Mouse (Mus musculus) hindbrain, embryonic 11.5 days (tissue): ENCODE data around the gene Wdr25. TPM values are rescaled to one million over a fixed set of nuclear protein-coding genes. Genes with fewer than 3 reads are reported as not detected.

ENCODE experiments used
- ATAC-seq: fragments of 200-750 bp; cut with Nextera tagmentation; 2 replicates; pipeline ENCODE4 v1.8.0; 2017; ENCODE audit warnings: mild to moderate bottlenecking, moderate TSS enrichment, moderate library complexity; ENCODE audit not compliant: low FRiP score
- DNase-seq: peaks from one replicate; pipeline ENCODE4 v3.0.0-alpha.2; 2015; ENCODE audit warnings: low spot score
- H3K27ac ChIP-seq: fragments of 300-500 bp; sonication (generic); 2 replicates; pipeline ENCODE4 v1.5.1; 2014; ENCODE audit warnings: mild to moderate bottlenecking, low read depth, low read length
- H3K27me3 ChIP-seq: fragments of 300-500 bp; sonication (generic); 2 replicates; pipeline ENCODE4 v1.6.1; 2014; ENCODE audit warnings: mild to moderate bottlenecking, low read length, moderate library complexity, mixed read lengths; ENCODE audit not compliant: control insufficient read depth, insufficient read depth
- H3K36me3 ChIP-seq: fragments of 300-500 bp; sonication (generic); 2 replicates; pipeline ENCODE4 v1.6.1; 2014; ENCODE audit warnings: mild to moderate bottlenecking, low read length, moderate library complexity, mixed read lengths; ENCODE audit not compliant: control insufficient read depth, insufficient read depth
- H3K4me1 ChIP-seq: fragments of 300-500 bp; sonication (generic); replicated peaks from 2 replicates; pipeline ENCODE4 v1.6.1; 2014; ENCODE audit warnings: low read length, mixed read lengths; ENCODE audit not compliant: control insufficient read depth, insufficient read depth
- H3K4me2 ChIP-seq: fragments of 300-500 bp; sonication (generic); replicated peaks from 2 replicates; pipeline ENCODE4 v1.6.1; 2014; ENCODE audit warnings: mild to moderate bottlenecking, low read depth, low read length
- H3K4me3 ChIP-seq: fragments of 300-500 bp; sonication (generic); 2 replicates; pipeline ENCODE4 v1.5.1; 2014; ENCODE audit warnings: low read depth, low read length
- H3K9ac ChIP-seq: fragments of 300-500 bp; sonication (generic); 2 replicates; pipeline ENCODE4 v1.6.1; 2014; ENCODE audit warnings: low read depth, low read length
- H3K9me3 ChIP-seq: fragments of 300-500 bp; sonication (generic); 2 replicates; pipeline ENCODE4 v1.6.1; 2016; ENCODE audit warnings: low read length; ENCODE audit not compliant: control insufficient read depth
- WGBS: fragments of 180-500 bp; shearing (Covaris S2); extraction: QIAGEN DNeasy Blood & Tissue Kit; methylation state at CpG from one replicate; pipeline ENCODE4 v1.1.7; 2014; 5-methylcytosine and 5-hydroxymethylcytosine counted together
- polyA plus RNA-seq: library from polyadenylated mRNA; unstranded; fragments of >200 nt; fragmentation: Nextera tagmentation; extraction: Ambion mirVana; gene quantifications from 2 replicates; pipeline ENCODE4 v1.2.1, GENCODE M21; 2014

Wdr25 gene
- polyA plus RNA-seq, 1 experiment from 2014 or later: 5.4 TPM

DNA sequence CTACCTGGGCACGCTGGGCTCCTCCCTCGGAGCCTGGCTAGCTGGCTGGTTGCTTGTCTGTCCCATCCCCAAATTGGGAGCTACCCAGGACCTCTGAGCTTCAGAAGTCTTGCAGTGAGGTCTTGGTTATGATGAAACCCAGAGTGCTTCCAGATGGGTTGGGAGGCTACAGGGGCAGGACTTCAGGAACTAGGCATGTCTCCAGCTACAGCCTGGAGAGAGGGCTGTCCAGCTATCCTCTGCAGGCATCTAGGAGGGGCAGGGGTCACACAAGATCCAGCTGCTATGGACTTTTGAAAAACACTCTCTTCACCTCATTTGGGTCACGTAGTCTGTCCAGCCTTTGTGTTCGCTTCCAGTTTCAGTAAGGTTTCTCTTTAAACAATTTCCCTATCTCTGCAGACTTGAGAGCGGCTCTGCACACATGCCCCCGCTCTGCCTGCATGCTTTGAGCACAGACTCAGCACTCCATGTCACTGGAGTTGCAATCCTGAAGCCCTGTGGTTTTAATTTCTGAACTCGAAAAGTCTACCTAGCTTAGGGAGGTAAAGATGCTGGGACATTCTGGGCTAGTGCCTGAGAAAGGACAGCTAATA is 35.7 kb upstream of the Wdr25 start:
- H3K9ac ChIP-seq: no peak overlapping the region
- H3K9me3 ChIP-seq: no peaks in the 10 kb centered on the region
- DNase-seq (no peak), ATAC-seq (no peak)
- H3K36me3 ChIP-seq: 0 out of 2 replicates have a peak, but pooled peaks cover 4% of the 10 kb centered on the region
- 79% methylated on average over 7 of the region's 7 CpGs for WGBS
- H3K27ac ChIP-seq: no peak overlapping the region
- no peak overlapping the region for H3K4me3 ChIP-seq
- H3K4me2 ChIP-seq: no peak overlapping the region
- no peaks in the 10 kb centered on the region for H3K27me3 ChIP-seq
- no peaks in the 10 kb centered on the region for H3K4me1 ChIP-seq

DNA sequence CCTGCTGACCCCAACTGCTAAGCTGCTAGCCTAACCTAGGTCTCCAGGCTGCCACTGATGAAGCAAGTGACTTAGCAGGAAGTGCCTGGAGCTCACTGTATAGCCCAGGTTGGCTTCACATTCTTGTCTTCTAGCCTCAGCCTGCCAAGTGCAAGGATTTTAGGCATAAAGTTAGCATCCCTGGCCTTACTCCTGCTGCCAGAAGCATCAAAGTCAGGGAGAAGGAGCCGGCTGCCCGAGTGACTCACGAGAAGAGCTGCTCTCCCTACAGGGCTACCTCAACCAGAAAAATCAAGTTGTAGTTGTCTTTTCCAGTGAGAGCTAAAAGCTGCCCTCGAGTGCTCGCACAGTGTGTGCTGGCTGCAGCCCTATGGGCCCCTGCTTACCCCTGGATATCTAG is 34.9 kb upstream of the Wdr25 start:
- WGBS: 88% methylated on average over 5 of the region's 5 CpGs
- ATAC-seq (no peak), DNase-seq (no peak)
- Histone ChIP-seq H3K27ac (no peak overlapping the region), H3K9me3 (no peaks in the 10 kb centered on the region), H3K9ac (no peak overlapping the region), H3K4me2 (no peak overlapping the region), H3K4me3 (no peak overlapping the region), H3K4me1 (no peaks in the 10 kb centered on the region), H3K27me3 (no peaks in the 10 kb centered on the region), H3K36me3 (peaks cover 11% of the 10 kb centered on the region; the same call in 1 of the 2 replicates)

DNA sequence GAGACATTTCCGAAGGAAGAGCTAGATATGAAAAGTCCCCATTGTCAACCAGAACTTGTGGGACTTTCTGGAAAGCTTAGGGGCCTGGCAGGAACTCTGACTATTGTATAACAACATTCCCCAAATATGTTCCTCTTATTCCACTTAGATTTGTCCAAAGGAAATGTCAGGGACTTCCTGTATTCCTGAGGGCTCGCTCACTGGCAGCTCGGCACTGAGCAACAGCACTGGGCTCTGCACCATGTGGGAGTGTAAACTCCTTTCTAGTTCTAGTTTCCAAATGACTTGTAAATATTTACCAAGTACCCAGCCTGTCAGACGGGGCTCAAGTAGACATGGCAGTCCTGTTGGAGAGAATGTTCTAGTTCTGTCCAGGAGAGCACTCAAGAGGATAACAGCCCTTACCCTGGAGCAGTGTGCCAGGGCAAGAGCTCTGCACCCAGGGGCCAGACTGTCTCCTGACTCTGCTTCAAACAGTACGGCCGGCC is 28.4 kb upstream of the Wdr25 start:
- Histone ChIP-seq H3K4me3 (no peak overlapping the region), H3K4me1 (no peaks in the 10 kb centered on the region), H3K9me3 (no peaks in the 10 kb centered on the region), H3K27me3 (no peaks in the 10 kb centered on the region), H3K4me2 (no peak overlapping the region), H3K27ac (no peak overlapping the region), H3K36me3 (peaks cover 25% of the 10 kb centered on the region), H3K9ac (no peak overlapping the region)
- WGBS: 92% methylated on average over 6 of the region's 6 CpGs
- DNase-seq (no peak), ATAC-seq (no peak)

DNA sequence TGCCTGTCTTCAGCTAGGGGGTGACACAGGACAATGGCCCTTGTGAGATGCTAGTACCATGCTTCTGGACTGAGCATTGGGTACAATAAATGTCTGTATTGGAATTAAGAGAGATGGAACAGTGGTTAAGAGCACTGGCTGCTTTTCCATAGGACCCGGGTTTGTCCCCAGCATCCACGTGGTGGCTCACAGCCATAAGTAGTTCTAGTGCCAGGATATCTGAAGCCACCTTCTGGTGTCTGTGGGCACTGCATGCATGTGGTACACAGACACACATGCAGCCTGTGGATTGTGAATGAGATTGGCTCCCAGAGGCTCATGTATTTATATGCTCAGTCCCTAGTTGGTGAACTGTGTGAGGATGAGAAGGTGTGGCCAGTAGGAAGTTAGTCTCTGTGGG is 23.9 kb upstream of the Wdr25 start:
- DNase-seq: no peak
- H3K36me3 ChIP-seq: peaks cover 15% of the 10 kb centered on the region

DNA sequence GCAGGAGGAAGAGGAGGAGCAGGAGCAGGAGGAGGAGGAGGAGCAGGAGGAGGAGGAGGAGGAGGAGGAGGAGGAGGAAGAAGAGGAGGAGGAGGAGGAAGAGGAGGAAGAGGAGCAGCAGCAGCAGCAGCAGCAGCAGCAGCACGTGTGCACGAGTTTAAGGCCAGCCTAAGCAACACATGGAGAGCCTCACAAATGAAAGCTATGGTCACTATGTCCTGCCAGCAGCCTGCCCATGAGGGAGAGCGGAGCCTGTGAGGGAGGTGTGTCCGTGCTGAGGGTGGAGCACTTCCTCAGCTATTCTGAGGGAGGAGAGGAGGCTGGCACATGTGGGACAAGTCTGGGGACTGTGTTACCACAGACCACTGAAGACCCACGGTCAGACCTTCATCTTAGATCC is 20.3 kb upstream of the Wdr25 start:
- H3K36me3 ChIP-seq: peaks cover 16% of the 10 kb centered on the region
- no peak for DNase-seq

More for the DNA sequence above, 23.9 kb upstream of the Wdr25 start:
- H3K9me3 ChIP-seq: no peaks in the 10 kb centered on the region
- no peak overlapping the region for H3K27ac ChIP-seq
- no peaks in the 10 kb centered on the region for H3K27me3 ChIP-seq
- H3K4me2 ChIP-seq: no peak overlapping the region
- WGBS: 89% methylated on average over 2 of the region's 2 CpGs
- ATAC-seq: no peak
- H3K4me1 ChIP-seq: no peaks in the 10 kb centered on the region
- H3K4me3 ChIP-seq: no peak overlapping the region
- no peak overlapping the region for H3K9ac ChIP-seq

DNA sequence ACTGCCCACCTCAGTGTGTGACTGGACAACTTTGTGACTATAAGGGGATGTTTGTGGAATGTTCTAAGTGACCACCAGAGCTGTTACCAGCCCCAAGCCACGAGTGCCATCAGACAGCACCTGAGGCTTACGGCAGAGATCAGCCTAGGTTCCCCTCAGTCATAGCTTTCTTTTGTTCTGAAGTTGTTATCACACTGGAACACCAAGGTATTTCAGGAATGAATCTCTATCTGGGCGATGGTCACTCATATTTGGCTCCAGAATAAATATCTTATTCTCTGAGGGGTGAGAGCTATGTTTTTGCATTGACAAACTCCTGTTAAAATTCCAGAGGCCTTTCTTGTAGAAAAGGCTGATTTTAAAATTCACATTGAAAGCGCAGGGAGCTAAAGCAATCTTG is 14.3 kb upstream of the Wdr25 start:
- no peak overlapping the region for H3K4me3 ChIP-seq
- no peak overlapping the region for H3K27ac ChIP-seq
- no peaks in the 10 kb centered on the region for H3K9me3 ChIP-seq
- 94% methylated on average over 4 of the region's 4 CpGs for WGBS
- no peaks in the 10 kb centered on the region for H3K27me3 ChIP-seq
- H3K4me2 ChIP-seq: no peak overlapping the region
- no peaks in the 10 kb centered on the region for H3K4me1 ChIP-seq
- DNase-seq: no peak
- ATAC-seq: no peak
- no peak overlapping the region for H3K9ac ChIP-seq
- H3K36me3 ChIP-seq: peaks cover 10% of the 10 kb centered on the region; the same call in 1 of the 2 replicates

More for the DNA sequence above, 20.3 kb upstream of the Wdr25 start:
- H3K27ac ChIP-seq: no peak overlapping the region
- H3K4me1 ChIP-seq: no peaks in the 10 kb centered on the region
- WGBS: 87% methylated on average over 5 of the region's 5 CpGs
- H3K9me3 ChIP-seq: no peaks in the 10 kb centered on the region
- no peaks in the 10 kb centered on the region for H3K27me3 ChIP-seq
- no peak overlapping the region for H3K4me2 ChIP-seq
- no peak overlapping the region for H3K9ac ChIP-seq
- H3K4me3 ChIP-seq: no peak overlapping the region
- ATAC-seq: no peak

DNA sequence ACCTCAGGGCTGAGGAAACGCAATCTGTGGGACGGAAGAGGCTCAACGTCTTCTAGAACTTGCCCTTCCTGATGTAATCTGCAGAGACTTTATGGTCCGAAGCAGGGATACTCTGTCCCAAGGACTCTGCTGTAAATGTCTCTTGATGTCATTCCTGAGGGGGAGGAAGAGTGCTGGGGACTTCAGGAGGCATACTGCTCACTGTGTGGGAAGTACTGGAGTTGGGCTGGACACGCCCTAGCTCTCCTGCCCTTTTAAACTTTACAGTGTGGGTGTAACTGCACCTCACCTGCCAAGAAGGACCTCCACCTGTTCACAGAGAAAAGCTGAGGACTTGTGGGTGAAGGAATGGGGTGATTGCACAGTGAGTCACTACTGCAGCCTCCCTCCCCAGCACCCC is 12.8 kb upstream of the Wdr25 start:
- Histone ChIP-seq H3K4me1 (no peaks in the 10 kb centered on the region), H3K4me2 (no peak overlapping the region), H3K27me3 (no peaks in the 10 kb centered on the region), H3K4me3 (no peak overlapping the region), H3K9me3 (no peaks in the 10 kb centered on the region), H3K9ac (no peak overlapping the region), H3K36me3 (peaks cover 4% of the 10 kb centered on the region; the same call in 1 of the 2 replicates), H3K27ac (no peak overlapping the region)
- 92% methylated on average over 5 of the region's 5 CpGs for WGBS
- no peak for DNase-seq
- ATAC-seq: no peak

DNA sequence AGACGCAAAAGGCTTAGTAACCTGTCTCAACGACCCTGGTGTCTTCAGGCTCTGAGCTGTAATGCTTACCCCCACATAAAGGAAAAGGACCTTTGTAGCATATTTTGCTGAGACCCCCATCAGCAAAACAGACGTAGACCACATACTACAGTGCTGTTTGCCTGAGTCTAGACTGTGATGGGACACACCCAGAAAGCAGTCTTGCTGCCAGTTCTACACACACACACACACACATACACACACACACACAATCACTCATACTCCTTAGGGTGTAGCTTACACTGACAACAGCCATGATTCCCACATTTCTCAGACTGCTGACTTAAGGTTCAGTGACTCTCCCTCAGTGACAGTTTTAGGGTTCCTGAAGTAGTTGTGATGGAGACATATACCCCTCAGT is 12.2 kb upstream of the Wdr25 start:
- H3K4me1 ChIP-seq: no peaks in the 10 kb centered on the region
- no peaks in the 10 kb centered on the region for H3K9me3 ChIP-seq
- H3K27ac ChIP-seq: no peak overlapping the region
- no peak overlapping the region for H3K4me3 ChIP-seq
- H3K9ac ChIP-seq: no peak overlapping the region
- H3K36me3 ChIP-seq: peaks cover 4% of the 10 kb centered on the region; the same call in 1 of the 2 replicates
- DNase-seq (no peak), ATAC-seq (no peak)
- H3K4me2 ChIP-seq: no peak overlapping the region
- H3K27me3 ChIP-seq: no peaks in the 10 kb centered on the region
- 85% methylated on average over 3 of the region's 3 CpGs for WGBS

DNA sequence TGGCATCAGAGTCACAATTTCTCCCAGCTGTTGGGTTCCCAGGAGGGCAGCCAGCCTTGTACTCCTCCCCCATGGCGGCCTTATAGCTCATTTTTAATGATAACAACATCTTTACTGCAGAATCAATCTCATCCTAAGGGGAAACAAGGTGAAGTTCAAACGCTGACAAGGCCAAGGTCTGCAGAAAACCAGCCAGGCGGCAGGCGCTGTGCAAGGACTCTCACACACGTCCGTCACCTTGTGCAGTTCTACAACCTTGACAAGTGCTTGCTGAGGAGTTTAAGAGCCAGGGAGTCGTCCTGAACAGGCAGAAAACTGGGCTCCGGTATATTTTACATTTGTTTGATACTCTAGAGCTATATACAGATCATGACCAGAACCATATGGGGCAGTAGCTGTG is 10.7 kb upstream of the Wdr25 start:
- 94% methylated on average over 8 of the region's 8 CpGs for WGBS
- Histone ChIP-seq H3K9me3 (no peaks in the 10 kb centered on the region), H3K9ac (no peak overlapping the region), H3K4me2 (no peak overlapping the region), H3K27me3 (no peaks in the 10 kb centered on the region), H3K4me1 (no peaks in the 10 kb centered on the region), H3K4me3 (no peak overlapping the region), H3K27ac (no peak overlapping the region), H3K36me3 (peaks cover 11% of the 10 kb centered on the region; the same call in 1 of the 2 replicates)
- no peak for ATAC-seq
- DNase-seq: no peak
